In the genomic region with DNA sequence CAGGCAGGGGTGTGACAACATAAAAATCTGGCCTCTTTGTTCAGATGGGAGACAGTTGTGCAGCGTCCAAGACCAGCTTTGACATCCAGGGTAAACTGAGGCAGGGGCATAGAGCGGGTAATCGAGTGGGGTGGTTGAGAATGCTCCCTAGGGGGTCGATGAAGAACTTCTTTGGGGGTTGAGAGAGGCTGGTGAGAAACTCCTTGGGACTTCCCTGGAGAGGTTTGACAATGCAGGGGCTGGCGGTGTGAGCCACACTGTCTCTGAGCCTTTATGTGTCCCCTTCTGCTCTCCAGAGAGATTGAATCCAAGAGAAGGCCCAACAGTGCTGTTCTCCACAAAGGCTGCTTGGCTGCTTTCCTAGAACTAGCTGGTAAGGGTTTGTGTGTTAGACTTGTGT, we compare ENCODE assay signal across 36 mouse cellular contexts. TPM values are rescaled to one million over a fixed set of nuclear protein-coding genes. Genes with fewer than 3 reads are reported as not detected.
"Had no signal": no experiment of that assay in that cellular context is flagged by ENCODE, and none has a peak within 500 bp of the region (broad histone marks: within the 10 kb centered on the region; RNA-seq: fewer than 3 reads in every experiment).

No protein-coding gene starts in this region.

- H3K9me3 ChIP-seq: limb, embryonic 10.5 days; limb, embryonic 12.5 days; limb, embryonic 15.5 days; liver, embryonic 12.5 days; liver, embryonic 13.5 days; liver, embryonic 15.5 days; lung, embryonic 15.5 days; midbrain, embryonic 10.5 days; midbrain, embryonic 12.5 days; midbrain, embryonic 13.5 days; midbrain, embryonic 15.5 days; neural tube, embryonic 12.5 days had no signal

- H3K27ac ChIP-seq: limb, embryonic 10.5 days; limb, embryonic 12.5 days; limb, embryonic 13.5 days; limb, embryonic 15.5 days; liver, embryonic 12.5 days; liver, embryonic 13.5 days; liver, embryonic 14.5 days; liver, embryonic 15.5 days; lung, embryonic 15.5 days; macrophage; midbrain, embryonic 10.5 days; midbrain, embryonic 12.5 days; midbrain, embryonic 13.5 days; midbrain, embryonic 15.5 days; neural tube, embryonic 12.5 days had no signal

- H3K27me3 ChIP-seq: limb, embryonic 13.5 days; limb, embryonic 15.5 days; liver, embryonic 13.5 days; liver, embryonic 15.5 days; lung, embryonic 15.5 days; midbrain, embryonic 12.5 days; midbrain, embryonic 13.5 days; midbrain, embryonic 15.5 days; neural tube, embryonic 12.5 days had no signal

- H3K4me3 ChIP-seq: limb, embryonic 10.5 days; limb, embryonic 12.5 days; limb, embryonic 13.5 days; limb, embryonic 15.5 days; liver, embryonic 12.5 days; liver, embryonic 13.5 days; liver, embryonic 15.5 days; lung, embryonic 15.5 days; megakaryocyte, embryonic 14.5 days; midbrain, embryonic 10.5 days; midbrain, embryonic 12.5 days; midbrain, embryonic 13.5 days; midbrain, embryonic 15.5 days; myocyte; neural tube, embryonic 12.5 days had no signal

- ATAC-seq: liver, embryonic 12.5 days; liver, postnatal 0 days; lung, postnatal 0 days; midbrain, embryonic 13.5 days; midbrain, embryonic 15.5 days; midbrain, embryonic 16.5 days had no signal

- H3K9ac ChIP-seq: limb, embryonic 12.5 days; limb, embryonic 13.5 days; limb, embryonic 15.5 days; liver, embryonic 12.5 days; liver, embryonic 13.5 days; liver, embryonic 14.5 days; liver, embryonic 15.5 days; liver, postnatal 0 days; lung, embryonic 14.5 days; lung, embryonic 15.5 days; midbrain, embryonic 12.5 days; midbrain, embryonic 13.5 days; midbrain, embryonic 15.5 days; neural tube, embryonic 12.5 days had no signal

- DNase-seq: left cerebral cortex, postnatal 4 days; liver; liver, embryonic 13.5 days; liver, postnatal 0 days; lung, adult 18-20 months; lung, adult 2 months; lung, embryonic 14.5 days; lung, postnatal 10 days; lung, postnatal 14 days; lung, postnatal 36 days; lung, postnatal 4 days; midbrain, embryonic 14.5 days had no signal

- H3K4me2 ChIP-seq: limb, embryonic 12.5 days; limb, embryonic 13.5 days; limb, embryonic 15.5 days; liver, embryonic 11.5 days; liver, embryonic 12.5 days; liver, embryonic 13.5 days; liver, embryonic 15.5 days; lung, embryonic 14.5 days; lung, embryonic 15.5 days; midbrain, embryonic 11.5 days; midbrain, embryonic 12.5 days; midbrain, embryonic 13.5 days; midbrain, embryonic 15.5 days; neural tube, embryonic 12.5 days had no signal

- H3K36me3 ChIP-seq: limb, embryonic 10.5 days; limb, embryonic 12.5 days; limb, embryonic 13.5 days; limb, embryonic 15.5 days; liver, embryonic 12.5 days; liver, embryonic 13.5 days; liver, embryonic 15.5 days; lung, embryonic 15.5 days; midbrain, embryonic 10.5 days; midbrain, embryonic 12.5 days; midbrain, embryonic 13.5 days; midbrain, embryonic 15.5 days; neural tube, embryonic 12.5 days had no signal

- H3K4me1 ChIP-seq: limb, embryonic 12.5 days; limb, embryonic 13.5 days; limb, embryonic 15.5 days; liver, embryonic 12.5 days; liver, embryonic 13.5 days; lung, embryonic 15.5 days; midbrain, embryonic 12.5 days; midbrain, embryonic 13.5 days; midbrain, embryonic 15.5 days; neural tube, embryonic 12.5 days had no signal

RNA-seq across cellular contexts. Expression of a gene that starts 9.3 kb away (rescaled TPM):
- total RNA-seq: left cerebral cortex, postnatal 4 days; megakaryocyte progenitor cell, adult 5-6 weeks; megakaryocyte, adult 5-6 weeks; megakaryocyte-erythroid progenitor cell, adult 5-6 weeks; monocyte, adult 5-6 weeks had no signal
- polyA plus RNA-seq: macrophage; midbrain, embryonic 11.5 days had no signal
